Mouse (Mus musculus) hindbrain, embryonic 11.5 days (tissue): ENCODE data around the gene Ror2. TPM values are rescaled to one million over a fixed set of nuclear protein-coding genes. Genes with fewer than 3 reads are reported as not detected.

ENCODE experiments used
- ATAC-seq: fragments of 200-750 bp; cut with Nextera tagmentation; 2 replicates; pipeline ENCODE4 v1.8.0; 2017; ENCODE audit warnings: mild to moderate bottlenecking, moderate TSS enrichment, moderate library complexity; ENCODE audit not compliant: low FRiP score
- DNase-seq: peaks from one replicate; pipeline ENCODE4 v3.0.0-alpha.2; 2015; ENCODE audit warnings: low spot score
- H3K27ac ChIP-seq: fragments of 300-500 bp; sonication (generic); 2 replicates; pipeline ENCODE4 v1.5.1; 2014; ENCODE audit warnings: mild to moderate bottlenecking, low read depth, low read length
- H3K27me3 ChIP-seq: fragments of 300-500 bp; sonication (generic); 2 replicates; pipeline ENCODE4 v1.6.1; 2014; ENCODE audit warnings: mild to moderate bottlenecking, low read length, moderate library complexity, mixed read lengths; ENCODE audit not compliant: control insufficient read depth, insufficient read depth
- H3K36me3 ChIP-seq: fragments of 300-500 bp; sonication (generic); 2 replicates; pipeline ENCODE4 v1.6.1; 2014; ENCODE audit warnings: mild to moderate bottlenecking, low read length, moderate library complexity, mixed read lengths; ENCODE audit not compliant: control insufficient read depth, insufficient read depth
- H3K4me1 ChIP-seq: fragments of 300-500 bp; sonication (generic); replicated peaks from 2 replicates; pipeline ENCODE4 v1.6.1; 2014; ENCODE audit warnings: low read length, mixed read lengths; ENCODE audit not compliant: control insufficient read depth, insufficient read depth
- H3K4me2 ChIP-seq: fragments of 300-500 bp; sonication (generic); replicated peaks from 2 replicates; pipeline ENCODE4 v1.6.1; 2014; ENCODE audit warnings: mild to moderate bottlenecking, low read depth, low read length
- H3K4me3 ChIP-seq: fragments of 300-500 bp; sonication (generic); 2 replicates; pipeline ENCODE4 v1.5.1; 2014; ENCODE audit warnings: low read depth, low read length
- H3K9ac ChIP-seq: fragments of 300-500 bp; sonication (generic); 2 replicates; pipeline ENCODE4 v1.6.1; 2014; ENCODE audit warnings: low read depth, low read length
- H3K9me3 ChIP-seq: fragments of 300-500 bp; sonication (generic); 2 replicates; pipeline ENCODE4 v1.6.1; 2016; ENCODE audit warnings: low read length; ENCODE audit not compliant: control insufficient read depth
- WGBS: fragments of 180-500 bp; shearing (Covaris S2); extraction: QIAGEN DNeasy Blood & Tissue Kit; methylation state at CpG from one replicate; pipeline ENCODE4 v1.1.7; 2014; 5-methylcytosine and 5-hydroxymethylcytosine counted together
- polyA plus RNA-seq: library from polyadenylated mRNA; unstranded; fragments of >200 nt; fragmentation: Nextera tagmentation; extraction: Ambion mirVana; gene quantifications from 2 replicates; pipeline ENCODE4 v1.2.1, GENCODE M21; 2014

The Ror2 gene
- polyA plus RNA-seq, 1 experiment from 2014 or later = 5.4 TPM

DNA sequence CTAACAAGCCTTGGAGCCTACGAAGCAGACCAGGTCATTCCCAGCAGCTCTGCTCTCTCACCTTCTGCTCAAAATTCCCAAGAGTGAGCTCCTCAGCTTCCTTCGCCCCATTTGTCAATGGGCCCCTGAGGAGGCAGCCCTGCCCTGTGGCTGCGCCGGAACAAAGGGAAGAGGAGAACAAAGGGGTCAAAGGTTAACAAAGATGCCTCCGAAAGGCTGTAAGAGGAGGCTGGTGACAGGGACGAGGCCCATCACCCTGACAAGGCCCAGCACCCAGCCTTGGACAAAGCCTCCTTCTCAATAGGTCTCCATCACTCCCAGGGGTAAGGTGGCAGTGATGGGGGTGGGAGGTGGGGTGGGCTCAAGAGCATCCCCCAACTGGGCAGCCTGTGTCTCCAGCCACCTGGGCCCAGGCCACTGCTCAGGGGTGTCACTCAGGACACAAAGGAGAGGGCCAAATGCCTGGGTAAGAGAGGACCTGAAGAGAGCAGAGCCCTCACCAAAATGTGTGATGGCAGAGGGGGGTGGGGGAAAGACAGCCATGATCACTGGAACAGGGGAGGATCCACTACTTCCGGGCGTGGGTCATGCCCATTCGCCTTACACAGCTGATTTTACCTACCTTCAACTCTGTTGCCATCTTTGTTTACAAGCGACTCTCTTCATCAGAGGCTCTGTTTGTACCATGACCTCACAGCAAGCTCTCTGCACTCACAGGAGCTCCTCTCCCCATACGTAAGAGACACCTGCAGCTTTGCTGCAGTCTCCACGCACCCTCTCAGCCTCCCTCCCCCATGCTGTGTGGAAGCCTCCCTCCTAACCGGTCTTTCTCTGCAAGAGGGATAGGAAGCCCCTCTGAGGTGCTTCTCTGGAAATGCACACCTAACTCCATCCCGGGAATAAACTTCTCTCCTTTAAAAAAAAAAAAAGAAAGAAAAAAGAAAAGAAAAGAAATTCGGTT, 51.8 kb downstream of the Ror2 start:
- peak; percentile 56 for DNase-seq
- no peak overlapping the region for H3K4me2 ChIP-seq
- 13% methylated on average over 15 of the region's 15 CpGs for WGBS
- ATAC-seq = peak; percentile 46; the same call in 1 of the 2 replicates
- H3K27me3 ChIP-seq = no peaks in the 10 kb centered on the region
- H3K9me3 ChIP-seq = no peaks in the 10 kb centered on the region
- no peak overlapping the region; the same call in 1 of the 2 replicates for H3K9ac ChIP-seq
- peak overlapping the region; percentile 51 for H3K27ac ChIP-seq
- no peak overlapping the region for H3K4me3 ChIP-seq
- H3K4me1 ChIP-seq = peaks cover 14% of the 10 kb centered on the region
- H3K36me3 ChIP-seq = no peaks in the 10 kb centered on the region

DNA sequence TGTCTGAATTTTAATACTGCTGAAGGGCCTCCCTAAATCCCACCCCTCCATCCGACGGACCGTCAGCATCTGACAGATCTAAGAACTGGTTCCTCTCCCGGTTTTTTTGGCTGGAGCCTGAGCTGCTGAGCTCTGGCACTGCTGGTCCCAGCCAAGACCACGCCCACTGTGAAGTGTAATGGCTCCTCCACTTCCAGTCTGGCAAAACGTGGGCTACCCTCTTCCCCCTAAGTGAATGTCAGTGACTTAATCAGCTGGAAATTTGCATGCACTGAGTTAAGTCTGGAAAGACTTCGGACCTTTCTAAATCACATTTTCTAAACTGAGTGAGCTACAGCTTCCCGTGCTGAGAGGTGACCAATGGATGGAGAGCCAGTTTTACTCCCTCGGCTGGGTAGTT, 52.5 kb downstream of the Ror2 start:
- no peak overlapping the region for H3K4me3 ChIP-seq
- WGBS = 11% methylated on average over 9 of the region's 9 CpGs
- no peaks in the 10 kb centered on the region for H3K36me3 ChIP-seq
- peak overlapping the region; percentile 51 for H3K27ac ChIP-seq
- no peak overlapping the region for H3K4me2 ChIP-seq
- DNase-seq (peak; percentile 54), ATAC-seq (no peak)
- peaks cover 14% of the 10 kb centered on the region for H3K4me1 ChIP-seq
- no peaks in the 10 kb centered on the region for H3K9me3 ChIP-seq
- H3K9ac ChIP-seq = no peak overlapping the region
- H3K27me3 ChIP-seq = no peaks in the 10 kb centered on the region

DNA sequence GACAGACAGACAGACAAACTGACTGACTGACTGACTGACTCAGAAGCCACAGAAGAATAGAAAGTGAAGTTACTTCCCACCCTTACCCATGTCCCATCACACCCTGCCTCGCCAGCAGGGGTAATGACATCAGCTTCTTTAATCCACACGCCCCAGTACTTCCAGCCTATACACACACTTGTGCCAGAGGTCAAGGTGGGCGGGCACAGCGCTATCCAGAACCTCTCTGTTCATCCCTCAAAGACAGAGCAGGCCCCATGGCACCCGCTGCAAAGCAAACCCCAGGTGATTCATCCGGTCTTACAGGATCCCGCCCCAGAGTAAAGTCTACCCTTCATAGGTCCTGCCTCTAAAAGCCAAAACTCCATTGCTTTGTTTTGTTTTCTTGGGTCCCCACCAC, 53.5 kb downstream of the Ror2 start:
- DNase-seq (peak; percentile 25), ATAC-seq (no peak)
- H3K9me3 ChIP-seq = no peaks in the 10 kb centered on the region
- peaks cover 14% of the 10 kb centered on the region for H3K4me1 ChIP-seq
- no peaks in the 10 kb centered on the region for H3K36me3 ChIP-seq
- 23% methylated on average over 7 of the region's 7 CpGs for WGBS
- H3K4me2 ChIP-seq = no peak overlapping the region
- H3K9ac ChIP-seq = no peak overlapping the region
- H3K27ac ChIP-seq = no peak overlapping the region
- H3K27me3 ChIP-seq = no peaks in the 10 kb centered on the region
- H3K4me3 ChIP-seq = no peak overlapping the region

- DNase-seq = no peak
- no peaks in the 10 kb centered on the region for H3K27me3 ChIP-seq
- ATAC-seq = no peak
Observed at GRCm38 (mm10) chr13:53230446-53231161, 55.3 kb downstream of the Ror2 start.

GRCm38 (mm10) chr13:53227019-53227418, 58.9 kb downstream of the Ror2 start:
- DNase-seq = no peak
- no peak for ATAC-seq
- Histone ChIP-seq H3K9me3 (no peaks in the 10 kb centered on the region), H3K4me3 (no peak overlapping the region), H3K27ac (no peak overlapping the region), H3K36me3 (no peaks in the 10 kb centered on the region), H3K4me1 (no peaks in the 10 kb centered on the region), H3K9ac (no peak overlapping the region), H3K4me2 (no peak overlapping the region), H3K27me3 (no peaks in the 10 kb centered on the region)
- 85% methylated on average over 6 of the region's 6 CpGs for WGBS

More at GRCm38 (mm10) chr13:53230446-53231161, 55.3 kb downstream of the Ror2 start:
- H3K36me3 ChIP-seq = no peaks in the 10 kb centered on the region
- no peak overlapping the region for H3K4me3 ChIP-seq
- H3K9me3 ChIP-seq = no peaks in the 10 kb centered on the region
- H3K4me2 ChIP-seq = no peak overlapping the region
- 77% methylated on average over 18 of the region's 18 CpGs for WGBS
- H3K9ac ChIP-seq = no peak overlapping the region
- no peak overlapping the region for H3K27ac ChIP-seq
- H3K4me1 ChIP-seq = peaks cover 10% of the 10 kb centered on the region; the same call in 1 of the 2 replicates

DNA sequence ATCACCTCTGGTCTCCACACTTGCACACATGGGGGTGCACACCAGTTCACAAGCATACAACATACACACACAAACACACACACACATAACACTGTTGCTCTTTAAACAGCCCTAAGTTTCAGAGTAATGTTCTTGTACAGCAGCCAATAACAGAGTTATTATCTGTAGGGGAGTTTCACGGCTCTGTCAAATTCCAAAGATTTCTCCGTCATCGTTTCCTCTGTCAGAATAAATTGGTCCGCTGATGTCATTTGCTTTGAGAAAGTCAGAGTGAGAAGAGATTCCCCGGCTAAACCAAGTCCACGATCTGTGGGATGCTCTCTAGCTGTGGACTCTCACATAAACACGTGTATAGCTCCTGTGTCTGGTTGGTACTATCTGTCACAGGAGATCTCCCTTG, 59.5 kb downstream of the Ror2 start:
- Histone ChIP-seq H3K9me3 (no peaks in the 10 kb centered on the region), H3K9ac (no peak overlapping the region), H3K36me3 (no peaks in the 10 kb centered on the region), H3K4me2 (no peak overlapping the region), H3K4me1 (no peaks in the 10 kb centered on the region), H3K27ac (no peak overlapping the region), H3K4me3 (no peak overlapping the region), H3K27me3 (no peaks in the 10 kb centered on the region)
- 91% methylated on average over 7 of the region's 7 CpGs for WGBS
- ATAC-seq = no peak
- DNase-seq = no peak

- ATAC-seq (no peak), DNase-seq (no peak)
- no peaks in the 10 kb centered on the region for H3K4me1 ChIP-seq
- no peak overlapping the region for H3K27ac ChIP-seq
- H3K9me3 ChIP-seq = no peaks in the 10 kb centered on the region
- 99% methylated on average over 3 of the region's 3 CpGs for WGBS
- no peaks in the 10 kb centered on the region for H3K27me3 ChIP-seq
- H3K36me3 ChIP-seq = no peaks in the 10 kb centered on the region
- H3K9ac ChIP-seq = no peak overlapping the region
- no peak overlapping the region for H3K4me2 ChIP-seq
- no peak overlapping the region for H3K4me3 ChIP-seq
Observed at GRCm38 (mm10) chr13:53225925-53226324, 60.0 kb downstream of the Ror2 start.

- Histone ChIP-seq H3K36me3 (no peaks in the 10 kb centered on the region), H3K4me2 (no peak overlapping the region), H3K4me3 (no peak overlapping the region), H3K9ac (no peak overlapping the region), H3K27ac (no peak overlapping the region), H3K9me3 (no peaks in the 10 kb centered on the region), H3K4me1 (no peaks in the 10 kb centered on the region), H3K27me3 (no peaks in the 10 kb centered on the region)
- 92% methylated on average over 6 of the region's 6 CpGs for WGBS
- no peak for ATAC-seq
- DNase-seq = no peak
Observed at GRCm38 (mm10) chr13:53221176-53221575, 64.7 kb downstream of the Ror2 start.
